Mouse (Mus musculus): ENCODE measurements around the gene Slc35a3. TPM values are rescaled to one million over a fixed set of nuclear protein-coding genes. Genes with fewer than 3 reads are reported as not detected.

Gene Slc35a3
- total RNA-seq, 2 experiments from 2014 or later, result 6.9 to 7.0 TPM

GRCm38 (mm10) chr3:116640024-116640423 lies 72.6 kb downstream of the Slc35a3 start:
- DNase-seq, result no peak

- no peak for DNase-seq
Measured at GRCm38 (mm10) chr3:116638572-116638971, 74.1 kb downstream of the Slc35a3 start.

- no peak for DNase-seq
Measured at GRCm38 (mm10) chr3:116637693-116638476, 74.7 kb downstream of the Slc35a3 start.

- no peak for DNase-seq
Measured at GRCm38 (mm10) chr3:116635799-116636198, 76.8 kb downstream of the Slc35a3 start.

GRCm38 (mm10) chr3:116634853-116635252 lies 77.8 kb downstream of the Slc35a3 start:
- DNase-seq, result no peak

GRCm38 (mm10) chr3:116634091-116634490 lies 78.5 kb downstream of the Slc35a3 start:
- no peak for DNase-seq

GRCm38 (mm10) chr3:116632971-116633370 lies 79.7 kb downstream of the Slc35a3 start:
- no peak for DNase-seq

- no peak for DNase-seq
Measured at GRCm38 (mm10) chr3:116631459-116631858, 81.2 kb downstream of the Slc35a3 start.

- no peak for DNase-seq
Measured at GRCm38 (mm10) chr3:116622641-116623040, 90.0 kb downstream of the Slc35a3 start.

- DNase-seq, result no peak
Measured at GRCm38 (mm10) chr3:116620636-116621370, 91.8 kb downstream of the Slc35a3 start.

Other genes with a start within 250 kb of the Slc35a3 start
- gene Rtca, start 204.6 kb downstream of the Slc35a3 start, total RNA-seq (2021), result 10 to 100 TPM; 21.2 to 22.7 TPM
- 10 to 100 TPM; 26.3 to 31.2 TPM for gene Dbt, start 199.8 kb downstream of the Slc35a3 start, total RNA-seq (2021)
- 10 to 100 TPM; 42.6 to 54.3 TPM for gene Lrrc39, start 149.9 kb downstream of the Slc35a3 start, total RNA-seq (2021)
- 1 to 10 TPM; 1.5 to 3.6 TPM for gene Sass6, start 117.8 kb downstream of the Slc35a3 start, total RNA-seq (2021)
- gene Trmt13, start 98.2 kb downstream of the Slc35a3 start, total RNA-seq (2021), result 1 to 10 TPM; 4.8 to 5.5 TPM
- gene Mfsd14a, start 50.2 kb downstream of the Slc35a3 start, total RNA-seq (2021), result 10 to 100 TPM; 11.6 to 12.1 TPM
- gene Gm43191, start 31.6 kb downstream of the Slc35a3 start, total RNA-seq (2021), result not detected
- gene Agl, start 95.3 kb upstream of the Slc35a3 start, total RNA-seq (2021), result 100 to 1,000 TPM; 558 to 691 TPM
- gene Frrs1, start 146.6 kb upstream of the Slc35a3 start, total RNA-seq (2021), result 1 to 10 TPM; 3.7 to 4.2 TPM